Mouse (Mus musculus) intestine, embryonic 15.5 days (tissue): ENCODE data around the gene Nt5c. TPM values are rescaled to one million over a fixed set of nuclear protein-coding genes. Genes with fewer than 3 reads are reported as not detected.

Source experiments
- ATAC-seq: fragments of 200-750 bp; cut with Nextera tagmentation; 2 replicates; pipeline ENCODE4 v1.8.0; 2017; ENCODE audit warnings: moderate TSS enrichment, moderate library complexity
- H3K27ac ChIP-seq: fragments of 300-500 bp; sonication (generic); 2 replicates; pipeline ENCODE4 v1.5.1; 2015; ENCODE audit warnings: mild to moderate bottlenecking, inconsistent platforms
- H3K27me3 ChIP-seq: fragments of 300-500 bp; sonication (generic); replicated peaks from 2 replicates; pipeline ENCODE4 v1.6.1; 2015; ENCODE audit warnings: inconsistent platforms
- H3K36me3 ChIP-seq: fragments of 300-500 bp; sonication (generic); 2 replicates; pipeline ENCODE4 v1.6.1; 2015; ENCODE audit warnings: inconsistent platforms
- H3K4me1 ChIP-seq: fragments of 300-500 bp; sonication (generic); replicated peaks from 2 replicates; pipeline ENCODE4 v1.6.1; 2015; ENCODE audit warnings: inconsistent platforms
- H3K4me2 ChIP-seq: fragments of 300-500 bp; sonication (generic); replicated peaks from 2 replicates; pipeline ENCODE4 v1.6.1; 2015; ENCODE audit warnings: mild to moderate bottlenecking, inconsistent platforms
- H3K4me3 ChIP-seq: fragments of 300-500 bp; sonication (generic); replicated peaks from 2 replicates; pipeline ENCODE4 v1.5.1; 2015; ENCODE audit warnings: inconsistent platforms
- H3K9ac ChIP-seq: fragments of 300-500 bp; sonication (generic); 2 replicates; pipeline ENCODE4 v1.6.1; 2015; ENCODE audit warnings: inconsistent platforms
- H3K9me3 ChIP-seq: fragments of 300-500 bp; sonication (generic); 2 replicates; pipeline ENCODE4 v1.6.1; 2016; ENCODE audit warnings: inconsistent platforms
- WGBS: fragments of 180-500 bp; shearing (Covaris S2); methylation state at CpG from one replicate; pipeline ENCODE4 v1.1.7; 2015; 5-methylcytosine and 5-hydroxymethylcytosine counted together
- polyA plus RNA-seq: library from polyadenylated mRNA; unstranded; fragments of >200 nt; fragmentation: Nextera tagmentation; extraction: Ambion mirVana; gene quantifications from 2 replicates; pipeline ENCODE4 v1.2.1, GENCODE M21; 2015

The Nt5c gene
- polyA plus RNA-seq, 1 experiment from 2014 or later, result 143 TPM

DNA sequence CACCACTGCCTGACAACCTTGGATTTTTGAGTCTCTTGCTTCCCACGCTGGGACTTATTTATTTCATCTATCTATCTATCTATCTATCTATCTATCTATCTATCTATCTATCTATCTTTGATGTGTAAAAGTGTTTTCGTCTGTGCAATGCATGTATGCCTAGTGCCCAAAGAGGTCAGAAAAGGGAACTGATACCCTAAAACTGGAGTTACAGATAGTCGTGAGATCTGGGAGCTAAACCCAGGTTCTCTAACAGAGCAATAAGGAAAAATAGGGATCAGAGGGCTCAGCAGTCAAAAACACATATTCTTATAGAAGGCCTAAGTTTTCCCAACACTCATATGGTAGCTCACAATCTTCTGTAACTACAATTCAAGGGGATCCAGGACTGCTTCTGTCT lies 27.9 kb upstream of the Nt5c start:
- H3K4me3 ChIP-seq, result no peak overlapping the region
- no peaks in the 10 kb centered on the region for H3K27me3 ChIP-seq
- 0 out of 2 replicates have a peak, but pooled peaks cover 7% of the 10 kb centered on the region for H3K36me3 ChIP-seq
- H3K27ac ChIP-seq, result no peak overlapping the region
- 86% methylated on average over 3 of the region's 3 CpGs for WGBS
- H3K4me1 ChIP-seq, result no peaks in the 10 kb centered on the region
- no peaks in the 10 kb centered on the region for H3K9me3 ChIP-seq
- no peak for ATAC-seq
- no peak overlapping the region for H3K9ac ChIP-seq
- H3K4me2 ChIP-seq, result no peak overlapping the region

DNA sequence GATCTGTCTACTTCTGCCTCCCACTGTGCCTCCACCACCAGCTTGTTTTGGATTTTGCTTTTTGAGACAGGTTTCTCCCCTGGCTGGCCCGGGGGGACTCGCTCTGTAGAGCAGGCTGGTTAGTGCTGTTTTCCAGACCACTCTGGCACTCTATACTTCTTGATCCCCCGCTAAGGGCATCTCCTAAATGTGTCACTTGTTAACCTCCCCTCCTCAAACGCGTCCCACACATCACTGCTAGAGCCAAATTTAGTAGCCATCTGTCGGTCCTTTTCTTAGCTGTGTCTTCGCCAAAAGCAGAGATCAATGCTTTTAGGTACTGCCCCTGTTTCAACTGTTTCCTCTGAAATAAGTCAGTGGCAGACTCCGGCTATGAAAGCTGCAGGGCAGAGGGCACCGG lies 27.0 kb upstream of the Nt5c start:
- Histone ChIP-seq H3K9ac (no peak overlapping the region), H3K4me2 (no peak overlapping the region), H3K27ac (no peak overlapping the region), H3K27me3 (no peaks in the 10 kb centered on the region), H3K9me3 (no peaks in the 10 kb centered on the region), H3K4me3 (no peak overlapping the region), H3K4me1 (no peaks in the 10 kb centered on the region), H3K36me3 (0 out of 2 replicates have a peak, but pooled peaks cover 5% of the 10 kb centered on the region)
- no peak for ATAC-seq
- WGBS, result 66% methylated on average over 9 of the region's 9 CpGs

DNA sequence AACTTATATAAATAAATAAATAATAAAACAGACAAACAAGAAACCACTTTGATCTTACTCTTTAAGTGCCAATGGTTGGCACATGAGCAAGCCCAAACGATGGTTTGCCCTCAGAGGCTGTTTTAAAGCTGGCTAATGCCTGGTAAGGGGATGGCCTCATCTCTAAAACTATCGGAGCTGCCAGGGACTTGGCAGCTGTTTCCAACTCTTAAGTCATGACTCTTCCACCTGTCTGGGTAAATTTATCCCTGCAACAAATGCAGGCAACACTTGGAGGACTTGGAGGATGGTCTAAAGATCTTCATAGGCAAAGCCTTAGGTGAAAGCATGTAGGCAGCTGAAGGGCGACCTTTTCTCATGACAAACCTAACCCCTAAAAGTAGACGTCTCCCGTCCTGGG lies 25.3 kb upstream of the Nt5c start:
- no peaks in the 10 kb centered on the region for H3K27me3 ChIP-seq
- H3K4me1 ChIP-seq, result peaks cover 11% of the 10 kb centered on the region
- H3K36me3 ChIP-seq, result no peaks in the 10 kb centered on the region
- no peak for ATAC-seq
- H3K4me3 ChIP-seq, result no peak overlapping the region
- H3K9ac ChIP-seq, result no peak overlapping the region
- H3K27ac ChIP-seq, result no peak overlapping the region
- WGBS, result 73% methylated on average over 5 of the region's 5 CpGs
- no peak overlapping the region for H3K4me2 ChIP-seq
- H3K9me3 ChIP-seq, result no peaks in the 10 kb centered on the region

DNA sequence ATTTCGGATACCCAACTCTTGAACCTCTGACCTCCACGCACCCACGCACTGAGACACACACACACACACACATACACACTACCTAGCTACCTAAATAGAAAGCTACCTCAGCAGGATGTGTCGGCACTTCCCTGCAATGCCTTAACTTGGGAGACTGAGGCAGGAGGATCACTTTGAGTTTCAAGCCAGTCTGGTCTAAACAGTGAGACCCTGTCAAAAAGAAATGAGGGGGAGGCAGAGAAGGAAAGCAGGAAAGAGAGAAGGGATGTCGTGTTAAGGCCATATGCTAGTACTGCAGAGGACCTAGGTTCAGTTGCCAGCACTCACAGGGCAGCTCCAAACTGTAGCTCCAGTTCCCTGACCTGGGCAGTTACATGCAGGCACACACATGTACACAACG lies 23.4 kb upstream of the Nt5c start:
- H3K9ac ChIP-seq, result no peak overlapping the region
- H3K27me3 ChIP-seq, result no peaks in the 10 kb centered on the region
- peaks cover 26% of the 10 kb centered on the region for H3K4me1 ChIP-seq
- H3K9me3 ChIP-seq, result no peaks in the 10 kb centered on the region
- no peak overlapping the region for H3K4me3 ChIP-seq
- no peak for ATAC-seq
- no peak overlapping the region for H3K27ac ChIP-seq
- H3K4me2 ChIP-seq, result no peak overlapping the region
- 68% methylated on average over 6 of the region's 6 CpGs for WGBS
- H3K36me3 ChIP-seq, result no peaks in the 10 kb centered on the region

DNA sequence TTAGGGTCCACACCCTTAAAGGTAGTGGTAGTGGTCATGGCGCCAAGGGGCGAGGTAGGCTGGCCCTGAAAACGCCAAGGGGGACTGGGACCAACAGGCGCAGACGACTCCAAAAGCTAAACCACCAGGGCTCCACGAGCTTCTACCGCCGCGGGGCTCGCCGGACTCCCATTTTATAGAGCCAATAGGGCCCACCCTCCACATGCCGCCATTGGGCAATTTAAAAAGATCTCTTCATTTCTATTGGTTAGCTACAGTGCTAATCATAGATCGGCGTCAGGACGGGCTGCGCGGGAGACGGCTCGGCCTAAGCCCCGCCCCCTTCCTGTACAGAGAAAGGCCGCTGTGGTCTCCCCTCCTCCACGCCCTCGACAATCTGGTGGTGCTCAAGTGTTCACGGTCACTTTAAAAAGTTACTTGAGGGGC lies 22.6 kb upstream of the Nt5c start, which contains the start of gene Jpt1:
Jpt1 (minus strand) TSS at position 150 of the 426 bp plus-strand sequence.
- WGBS, result under 1% methylated on average over 24 of the region's 24 CpGs

DNA sequence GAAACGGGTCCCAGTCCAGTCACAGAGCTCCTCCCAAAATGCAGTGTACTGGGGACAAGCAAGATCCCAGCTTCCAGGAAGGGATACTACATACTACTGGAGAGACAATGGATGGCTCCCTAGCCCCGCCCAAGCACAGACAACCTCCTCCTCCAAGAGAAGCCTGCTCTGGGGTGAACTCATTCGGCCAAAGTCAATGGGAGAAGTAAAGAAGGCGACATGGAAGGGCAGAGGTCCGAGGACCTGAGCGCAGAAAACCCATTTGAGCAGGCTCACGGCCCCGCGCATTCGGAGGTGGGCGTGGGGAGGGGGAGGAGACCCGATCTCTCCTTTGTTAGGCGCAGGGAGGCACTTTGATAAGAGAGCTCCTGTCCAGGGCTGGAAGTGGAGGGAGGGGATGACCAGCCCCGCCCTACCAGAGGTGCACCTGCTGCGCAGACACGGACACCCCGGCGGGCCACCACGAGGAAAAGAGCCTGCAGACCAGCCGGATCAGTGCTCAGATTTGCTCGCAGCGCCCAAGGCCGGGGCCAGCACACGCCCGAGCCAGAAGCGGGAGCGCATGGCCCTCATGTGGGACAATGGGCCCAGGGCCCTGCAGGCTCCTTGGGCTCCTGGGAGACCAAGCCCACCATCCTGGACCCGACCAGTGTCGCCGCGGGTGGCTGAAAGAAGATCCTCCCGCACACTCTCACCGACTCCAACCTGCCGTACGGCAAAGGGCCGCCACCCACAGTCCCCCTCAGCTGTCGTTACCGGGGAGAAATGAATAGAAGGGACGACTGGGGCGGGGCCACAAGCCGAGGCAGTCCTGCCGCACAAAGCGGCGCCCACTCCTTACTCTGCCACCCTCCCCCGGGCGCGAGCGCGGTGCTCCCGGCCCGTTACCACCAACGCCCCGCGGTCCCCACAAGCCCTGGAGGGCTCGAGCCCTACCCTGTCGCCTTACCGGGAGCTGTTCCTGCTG lies 21.9 kb upstream of the Nt5c start:
- peak overlapping the region; percentile 93 for H3K27ac ChIP-seq
- H3K4me3 ChIP-seq, result peak overlapping the region; percentile 93
- H3K27me3 ChIP-seq, result no peaks in the 10 kb centered on the region
- peaks cover 35% of the 10 kb centered on the region for H3K4me1 ChIP-seq
- H3K9me3 ChIP-seq, result no peaks in the 10 kb centered on the region
- peak overlapping the region; percentile 98 for H3K9ac ChIP-seq
- no peaks in the 10 kb centered on the region for H3K36me3 ChIP-seq
- peak; percentile 69 for ATAC-seq
- peak overlapping the region; percentile 78 for H3K4me2 ChIP-seq
- under 1% methylated on average over 57 of the region's 57 CpGs for WGBS

More for the DNA sequence above, 22.6 kb upstream of the Nt5c start, which contains the start of gene Jpt1:
- Histone ChIP-seq H3K4me3 (peak within 1 kb of the TSS; percentile 93), H3K4me2 (peak within 1 kb of the TSS; percentile 78), H3K36me3 (no peaks in the 10 kb centered on the region), H3K9me3 (no peaks in the 10 kb centered on the region), H3K4me1 (peaks cover 30% of the 10 kb centered on the region), H3K9ac (peak within 1 kb of the TSS; percentile 98), H3K27ac (peak within 1 kb of the TSS; percentile 93), H3K27me3 (no peaks in the 10 kb centered on the region)
- peak; percentile 95 for ATAC-seq

DNA sequence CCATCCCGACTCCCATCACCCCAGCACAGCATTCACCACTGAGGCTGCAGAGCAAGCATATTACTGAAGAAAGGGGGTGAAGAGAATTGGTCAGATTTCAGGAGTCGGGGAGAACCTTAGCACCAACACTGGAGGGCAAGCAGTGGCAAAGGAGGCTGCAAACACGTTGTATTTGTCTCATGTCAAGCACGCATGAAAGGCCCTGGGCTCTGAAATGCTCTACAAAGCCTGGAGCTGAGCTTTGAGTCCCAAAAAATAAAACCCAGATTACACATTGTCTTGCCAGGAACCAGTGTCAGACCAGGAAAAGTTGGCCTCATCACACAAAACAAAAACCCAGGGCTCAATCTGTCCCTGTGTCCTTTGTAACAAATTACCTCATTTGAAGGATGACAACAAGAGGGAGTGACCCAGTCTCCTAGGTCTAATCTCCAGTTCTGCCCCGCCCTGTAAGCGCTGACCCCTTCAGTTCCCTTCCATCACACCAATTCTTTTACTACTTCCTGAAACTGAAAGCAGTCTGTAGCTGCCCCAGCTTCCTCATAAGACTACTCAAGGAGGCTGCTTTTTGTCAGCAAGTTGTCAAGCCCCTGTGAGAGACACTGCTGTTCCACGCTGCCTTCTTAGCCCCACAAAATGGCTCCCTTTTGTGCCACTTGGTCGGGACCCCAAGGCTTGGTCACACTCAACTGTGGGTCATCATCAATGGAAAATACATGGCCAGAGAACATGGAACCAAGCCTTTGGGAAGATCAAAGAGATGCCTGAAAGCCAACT lies 20.9 kb upstream of the Nt5c start:
- Histone ChIP-seq H3K36me3 (no peaks in the 10 kb centered on the region), H3K9me3 (no peaks in the 10 kb centered on the region), H3K4me1 (peaks cover 43% of the 10 kb centered on the region), H3K27ac (peak overlapping the region; percentile 93), H3K4me2 (peak overlapping the region; percentile 78), H3K27me3 (no peaks in the 10 kb centered on the region), H3K4me3 (peak overlapping the region; percentile 93), H3K9ac (peak overlapping the region; percentile 98)
- 0 out of 2 replicates have a peak, but pooled peaks have one; percentile 13 for ATAC-seq
- 18% methylated on average over 8 of the region's 8 CpGs for WGBS

DNA sequence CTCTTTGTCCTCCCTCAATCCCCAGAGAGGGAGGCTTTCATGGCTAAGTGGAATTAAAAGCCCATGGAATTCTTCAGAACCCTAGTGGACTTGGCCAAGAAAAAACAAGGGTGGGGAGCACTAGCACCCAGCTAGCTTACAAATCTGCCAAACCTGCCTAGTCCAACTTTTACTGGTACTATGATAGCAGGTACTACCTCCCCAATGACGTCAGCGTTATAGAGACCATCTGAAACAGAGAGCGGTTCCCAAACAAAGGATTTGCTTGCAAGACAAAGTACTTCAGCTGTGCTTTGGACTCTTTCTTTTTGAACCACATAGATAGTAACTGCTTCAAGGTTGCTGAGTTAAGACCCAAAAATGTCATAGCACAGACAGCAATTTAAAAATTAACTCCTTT lies 20.3 kb upstream of the Nt5c start:
- Histone ChIP-seq H3K4me1 (peaks cover 48% of the 10 kb centered on the region), H3K4me3 (peak overlapping the region; percentile 93), H3K9ac (peak overlapping the region; percentile 98), H3K9me3 (no peaks in the 10 kb centered on the region), H3K27me3 (no peaks in the 10 kb centered on the region), H3K4me2 (peak overlapping the region; percentile 78), H3K36me3 (no peaks in the 10 kb centered on the region), H3K27ac (peak overlapping the region; percentile 93; the same call in 1 of the 2 replicates)
- 36% methylated on average over 3 of the region's 3 CpGs for WGBS
- no peak for ATAC-seq

DNA sequence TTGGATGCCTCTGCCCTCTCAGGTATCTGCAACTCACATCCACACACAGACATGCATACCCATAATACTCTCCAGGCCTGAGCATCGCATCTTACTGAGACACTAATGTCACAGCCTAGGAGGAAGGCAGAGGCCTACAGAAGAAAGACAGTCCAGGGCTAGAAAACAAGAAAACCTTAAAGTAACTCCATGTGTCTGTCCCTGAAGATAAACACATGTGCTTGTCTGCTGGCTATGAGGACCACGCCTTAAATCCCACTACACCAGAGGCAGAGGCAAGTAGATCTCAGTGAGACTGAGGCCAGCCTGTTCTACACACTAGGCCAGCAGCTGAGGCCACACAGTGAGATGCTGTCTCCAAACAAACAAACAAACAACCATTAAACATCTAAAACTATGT lies 19.5 kb upstream of the Nt5c start:
- H3K9me3 ChIP-seq, result no peaks in the 10 kb centered on the region
- H3K4me2 ChIP-seq, result peak overlapping the region; percentile 78
- peak overlapping the region; percentile 36; the same call in 1 of the 2 replicates for H3K9ac ChIP-seq
- WGBS, result 52% methylated on average over 2 of the region's 2 CpGs
- H3K27ac ChIP-seq, result no peak overlapping the region
- ATAC-seq, result no peak
- no peaks in the 10 kb centered on the region for H3K36me3 ChIP-seq
- H3K4me1 ChIP-seq, result peaks cover 53% of the 10 kb centered on the region
- H3K27me3 ChIP-seq, result no peaks in the 10 kb centered on the region
- H3K4me3 ChIP-seq, result peak overlapping the region; percentile 93; the same call in 1 of the 2 replicates

DNA sequence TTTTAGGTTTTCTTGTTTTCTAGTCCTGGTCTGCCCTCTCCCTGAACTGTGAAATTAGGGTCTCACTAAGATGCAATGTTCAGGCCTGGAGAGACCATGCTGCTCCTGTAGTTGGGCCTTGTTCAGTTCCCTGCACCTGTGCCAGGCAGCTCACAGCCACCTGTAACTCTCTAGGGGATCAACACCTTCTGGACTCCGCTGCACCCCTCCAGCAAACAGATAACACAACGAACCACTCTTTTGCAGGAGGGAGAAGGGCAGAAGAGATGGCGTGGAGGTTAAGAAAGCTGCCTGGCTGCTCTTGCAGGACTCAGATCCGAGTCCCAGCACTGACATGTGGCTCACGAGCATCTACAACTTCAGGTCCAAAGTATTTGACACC lies 18.8 kb upstream of the Nt5c start:
- Histone ChIP-seq H3K9me3 (no peaks in the 10 kb centered on the region), H3K36me3 (no peaks in the 10 kb centered on the region), H3K27ac (peak overlapping the region; percentile 76), H3K27me3 (no peaks in the 10 kb centered on the region), H3K4me1 (peaks cover 56% of the 10 kb centered on the region), H3K4me2 (peak overlapping the region; percentile 78), H3K9ac (peak overlapping the region; percentile 36), H3K4me3 (peak overlapping the region; percentile 6; the same call in 1 of the 2 replicates)
- WGBS, result 40% methylated on average over 5 of the region's 5 CpGs
- ATAC-seq, result no peak

DNA sequence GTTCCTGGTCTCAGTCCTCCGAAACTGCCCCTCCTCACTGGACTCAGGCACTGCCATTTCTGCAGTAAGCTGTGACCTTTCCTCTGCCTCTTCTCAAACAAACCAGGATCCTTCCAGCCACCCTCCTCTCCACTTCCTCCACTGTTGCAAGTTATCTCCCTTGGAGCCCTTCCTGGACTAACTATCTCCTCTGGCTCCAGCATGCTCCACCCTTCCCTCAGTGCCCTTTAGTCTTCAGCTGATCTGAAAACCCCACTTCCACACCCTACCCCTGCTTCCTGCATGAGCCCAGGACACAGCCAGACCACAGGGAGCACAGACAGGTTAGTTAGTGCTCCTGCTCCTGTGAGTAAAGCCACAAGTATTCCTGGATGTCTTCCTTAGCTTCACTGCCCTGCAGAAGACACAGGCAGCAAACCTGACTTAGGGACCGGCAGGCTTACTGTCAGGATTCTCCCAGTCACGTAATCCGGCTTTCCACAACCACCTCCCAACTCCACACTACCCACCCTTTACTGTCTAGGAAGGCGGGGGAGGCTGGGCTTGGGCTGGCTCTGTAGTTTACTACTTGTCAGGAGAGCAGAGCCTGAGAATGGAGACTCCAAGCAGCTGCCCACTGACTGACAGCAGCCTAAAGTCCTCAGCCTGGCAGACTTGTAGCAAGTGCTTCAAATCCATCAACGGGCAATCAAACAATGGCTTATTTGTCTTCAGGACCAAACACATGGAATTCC lies 18.3 kb upstream of the Nt5c start:
- peak; percentile 49 for ATAC-seq
- no peaks in the 10 kb centered on the region for H3K36me3 ChIP-seq
- H3K27me3 ChIP-seq, result no peaks in the 10 kb centered on the region
- H3K9me3 ChIP-seq, result no peaks in the 10 kb centered on the region
- H3K9ac ChIP-seq, result peak overlapping the region; percentile 36
- peak overlapping the region; percentile 76 for H3K27ac ChIP-seq
- H3K4me3 ChIP-seq, result peak overlapping the region; percentile 6
- 25% methylated on average over 6 of the region's 6 CpGs for WGBS
- peaks cover 56% of the 10 kb centered on the region for H3K4me1 ChIP-seq
- peak overlapping the region; percentile 78 for H3K4me2 ChIP-seq
